Mouse (Mus musculus): ENCODE data around the gene Rgcc.

GRCm38 (mm10) chr14:79346384-79346783 is 44.9 kb upstream of the Rgcc start:
- no peak for TF ChIP-seq CTCF (IDR thresholded peaks at IDR 0.05; ENCODE audit: low read depth)
- no peak for TF ChIP-seq EP300 (optimal IDR thresholded peaks at IDR 0.05)
